Mouse (Mus musculus): Measurements from ENCODE around the gene Dennd1a.
"Not testable (repeated sequence)": the region's sequence is repeated elsewhere in the genome, so short reads cannot be mapped to it uniquely, and the experiment has no call there.

Gene Dennd1a

GRCm38 (mm10) chr2:37969713-37970485 lies 317.3 kb downstream of the Dennd1a start:
- DNase-seq (ENCODE audit: low spot score in 2 of 2) = no peak

GRCm38 (mm10) chr2:37964534-37964933 lies 322.7 kb downstream of the Dennd1a start:
- no peak for DNase-seq (ENCODE audit: low spot score in 2 of 2)

DNA sequence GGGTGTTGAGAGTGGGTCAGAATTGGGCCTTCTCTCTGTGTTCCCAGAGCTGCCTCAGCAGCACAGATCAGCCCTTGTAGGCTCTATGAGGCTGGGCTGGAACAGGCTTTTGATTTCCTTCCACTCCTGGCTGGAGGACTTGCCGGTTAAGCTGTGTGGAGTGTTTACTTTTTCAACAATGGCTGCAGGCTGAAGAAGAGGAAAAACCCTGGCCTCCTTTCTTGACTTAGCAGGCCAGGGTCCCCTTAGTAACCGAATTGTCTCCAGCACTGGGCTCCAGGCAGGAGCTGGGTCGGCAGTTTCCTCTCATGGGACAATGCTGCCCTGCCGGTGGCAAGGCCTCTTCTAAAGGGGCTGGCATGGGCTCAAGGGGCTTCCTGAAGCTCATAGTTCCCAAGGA lies 323.8 kb downstream of the Dennd1a start:
- DNase-seq (ENCODE audit: low spot score in 2 of 2) = peak; percentile 40 to 46

- DNase-seq (ENCODE audit: low spot score in 2 of 2) = no peak
Observed at GRCm38 (mm10) chr2:37948424-37948823, 338.8 kb downstream of the Dennd1a start.

GRCm38 (mm10) chr2:37945598-37946336 lies 341.4 kb downstream of the Dennd1a start:
- DNase-seq (ENCODE audit: low spot score in 2 of 2) = peak in 1 of 2 experiments; percentile 20

GRCm38 (mm10) chr2:37942906-37943305 lies 344.3 kb downstream of the Dennd1a start:
- DNase-seq (ENCODE audit: low spot score in 2 of 2) = no peak

GRCm38 (mm10) chr2:37941741-37942140 lies 345.4 kb downstream of the Dennd1a start:
- DNase-seq (ENCODE audit: low spot score in 2 of 2) = no peak

DNA sequence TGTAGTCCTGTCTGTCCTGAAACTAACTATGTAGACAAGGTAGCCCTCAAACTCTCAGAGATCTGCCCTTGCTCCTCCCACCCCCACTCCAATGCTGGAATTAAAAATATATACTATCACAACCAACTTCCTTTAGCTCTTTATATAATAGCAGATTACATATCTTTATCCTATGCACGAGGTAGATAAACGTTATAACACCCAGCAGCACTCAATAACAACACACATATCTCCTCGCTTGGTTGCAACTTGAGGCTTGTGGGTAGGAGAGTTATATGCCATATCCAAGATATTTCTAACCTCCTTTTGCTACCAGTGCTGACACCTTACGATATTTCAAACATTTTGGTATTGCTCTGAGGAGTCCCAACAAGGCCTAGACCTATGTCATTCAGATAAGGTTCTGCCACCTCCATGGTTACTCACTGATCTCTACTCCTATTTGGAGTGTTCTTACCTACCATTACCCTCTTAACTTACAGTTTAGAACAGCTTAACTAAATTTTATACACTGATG lies 346.3 kb downstream of the Dennd1a start:
- no peak for DNase-seq (ENCODE audit: low spot score in 2 of 2)

DNA sequence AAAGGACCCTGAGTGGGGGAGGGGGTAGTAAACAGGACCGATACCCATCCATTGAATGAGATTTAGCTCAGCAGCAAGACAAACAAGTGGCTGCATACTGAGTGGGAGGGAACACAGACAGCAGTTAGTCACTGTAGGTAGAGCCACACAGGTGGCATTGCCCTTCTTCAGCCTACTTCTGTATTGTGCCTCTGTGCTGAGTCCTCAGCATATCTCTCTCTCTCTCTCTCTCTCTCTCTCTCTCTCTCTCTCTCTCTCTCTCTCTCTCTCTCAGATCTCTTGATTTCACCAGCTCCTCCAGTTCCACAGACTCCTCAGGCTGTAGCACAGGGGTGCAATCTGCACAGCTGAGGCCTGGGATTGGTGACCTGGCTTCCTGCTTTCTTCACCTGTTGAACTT lies 347.2 kb downstream of the Dennd1a start:
- DNase-seq (ENCODE audit: low spot score in 2 of 2) = no peak

DNA sequence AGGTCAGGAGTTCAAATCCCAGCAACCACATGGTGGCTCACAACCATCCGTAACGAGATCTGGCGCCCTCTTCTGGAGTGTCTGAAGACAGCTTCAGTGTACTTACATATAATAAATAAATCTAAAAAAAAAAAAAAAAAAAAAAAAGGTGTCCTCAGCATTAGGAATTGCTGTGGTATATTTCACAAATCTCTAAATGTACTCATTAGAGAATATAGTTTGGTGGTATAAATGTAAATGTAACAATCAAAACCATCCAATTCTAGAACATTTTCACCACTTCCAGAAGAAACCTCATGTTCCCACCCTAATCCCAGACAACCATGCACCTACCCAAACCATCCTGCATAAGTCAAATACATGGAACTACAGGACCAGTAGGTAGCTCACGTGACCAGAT lies 350.3 kb downstream of the Dennd1a start:
- not testable (repeated sequence) for DNase-seq (ENCODE audit: low spot score in 2 of 2)

- no peak for DNase-seq (ENCODE audit: low spot score in 2 of 2)
Observed at GRCm38 (mm10) chr2:37932240-37932639, 354.9 kb downstream of the Dennd1a start.

GRCm38 (mm10) chr2:37931018-37931930 lies 355.9 kb downstream of the Dennd1a start:
- no peak for DNase-seq (ENCODE audit: low spot score in 2 of 2)

- no peak for DNase-seq (ENCODE audit: low spot score in 2 of 2)
Observed at GRCm38 (mm10) chr2:37926133-37926503, 361.1 kb downstream of the Dennd1a start.

- peak in 1 of 2 experiments; percentile 42 for DNase-seq (ENCODE audit: low spot score in 2 of 2)
Observed at GRCm38 (mm10) chr2:37925413-37926132, 361.6 kb downstream of the Dennd1a start.

- DNase-seq (ENCODE audit: low spot score in 2 of 2) = peak; percentile 46 to 47
Observed at GRCm38 (mm10) chr2:37908721-37909506, 378.3 kb downstream of the Dennd1a start.

GRCm38 (mm10) chr2:37908296-37908695 lies 378.9 kb downstream of the Dennd1a start:
- DNase-seq (ENCODE audit: low spot score in 2 of 2) = no peak

- peak; percentile 26 to 41 for DNase-seq (ENCODE audit: low spot score in 2 of 2)
Observed at GRCm38 (mm10) chr2:37906261-37906660, 380.9 kb downstream of the Dennd1a start.

DNA sequence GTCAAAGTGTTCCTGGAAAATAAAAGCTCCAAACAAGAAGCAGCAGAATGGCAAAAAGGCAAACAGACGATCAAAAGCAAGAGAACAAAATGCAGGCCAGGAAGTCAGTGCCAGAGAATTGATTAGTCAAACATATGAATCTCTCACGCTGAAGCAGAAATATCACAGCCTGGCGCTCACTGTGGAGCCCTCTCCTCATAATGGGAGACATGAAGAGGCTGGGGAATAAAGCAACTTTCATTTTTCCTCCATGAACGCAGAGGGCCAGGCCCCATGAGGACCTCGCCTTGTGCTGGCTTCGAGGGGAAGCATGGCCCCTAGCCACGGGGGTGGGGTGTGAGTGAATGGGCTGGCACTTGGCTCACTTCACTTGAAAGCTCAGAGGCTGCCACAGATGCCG lies 383.9 kb downstream of the Dennd1a start:
- DNase-seq (ENCODE audit: low spot score in 2 of 2) = no peak

- no peak for DNase-seq (ENCODE audit: low spot score in 2 of 2)
Observed at GRCm38 (mm10) chr2:37883214-37883613, 404.0 kb downstream of the Dennd1a start.

GRCm38 (mm10) chr2:37881262-37881913 lies 405.8 kb downstream of the Dennd1a start:
- DNase-seq (ENCODE audit: low spot score in 2 of 2) = no peak
